Mouse (Mus musculus) heart, adult 2 months (tissue): ENCODE data around the gene Olfr576.

Source experiments
- CTCF ChIP-seq: fragments of 200-600 bp; IDR thresholded peaks from 2 replicates; pipeline ENCODE4 v1.8.1; 2022; ENCODE audit warnings: antibody characterized with exemption, mild to moderate bottlenecking, moderate library complexity
- EP300 ChIP-seq: fragments of 200-500 bp; IDR thresholded peaks from 2 replicates; pipeline ENCODE4 v1.6.1; 2011; ENCODE audit warnings: low read depth, low read length, control low read depth; ENCODE audit not compliant: insufficient read depth
- POLR2A ChIP-seq: fragments of 200-500 bp; IDR thresholded peaks from 2 replicates; pipeline ENCODE4 v1.6.1; 2011; ENCODE audit warnings: mild to moderate bottlenecking, low read depth, low read length, control low read depth; ENCODE audit not compliant: insufficient read depth

DNA sequence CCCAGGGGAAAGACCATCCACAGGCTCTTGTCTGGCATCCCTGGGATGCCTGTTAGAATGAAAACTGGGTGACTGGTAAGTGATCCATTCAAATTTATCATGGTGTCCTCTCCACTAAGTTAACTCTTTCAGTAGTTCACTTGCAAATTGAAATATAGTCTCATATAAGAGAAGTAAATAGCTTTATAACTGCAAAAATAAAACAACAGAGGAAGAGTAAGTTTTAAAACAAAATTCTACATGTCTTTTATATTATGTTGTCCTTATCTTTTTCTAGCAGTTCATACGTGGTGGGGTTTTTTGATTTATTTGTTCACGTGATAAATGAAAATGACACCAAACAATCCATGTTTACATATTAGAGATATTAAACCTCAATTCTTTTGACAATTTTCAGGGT, 20.0 kb upstream of the Olfr576 start, which contains the start of gene Olfr573-ps1:
- TF ChIP-seq POLR2A (no peak), CTCF (no peak), EP300 (no peak)
